Mouse (Mus musculus): ENCODE results near the gene Vmn2r7.

Gene Vmn2r7

DNA sequence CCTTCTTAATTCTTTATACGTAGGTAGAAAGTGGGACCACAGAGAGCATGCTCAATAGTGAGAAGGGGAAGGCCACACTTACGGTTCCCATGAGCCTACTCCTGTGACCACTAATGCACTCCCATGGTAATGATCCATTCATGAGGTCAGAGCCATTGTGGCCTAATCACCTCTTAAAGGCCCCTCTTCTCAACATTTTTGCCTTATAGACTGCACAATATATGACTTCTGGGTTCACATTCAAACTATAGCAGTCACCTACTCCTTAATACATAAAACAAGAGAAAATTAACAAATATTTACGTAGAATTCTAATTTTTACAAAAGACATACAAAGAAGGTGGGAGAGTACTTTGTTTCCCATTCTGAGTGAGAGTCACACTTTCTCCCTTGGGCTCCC is at the start of gene Vmn2r7:
TSS of gene Vmn2r7 (minus strand) at position 101 of the 400 bp plus-strand sequence.
- WGBS = 90% methylated on average over 3 of the region's 3 CpGs

DNA sequence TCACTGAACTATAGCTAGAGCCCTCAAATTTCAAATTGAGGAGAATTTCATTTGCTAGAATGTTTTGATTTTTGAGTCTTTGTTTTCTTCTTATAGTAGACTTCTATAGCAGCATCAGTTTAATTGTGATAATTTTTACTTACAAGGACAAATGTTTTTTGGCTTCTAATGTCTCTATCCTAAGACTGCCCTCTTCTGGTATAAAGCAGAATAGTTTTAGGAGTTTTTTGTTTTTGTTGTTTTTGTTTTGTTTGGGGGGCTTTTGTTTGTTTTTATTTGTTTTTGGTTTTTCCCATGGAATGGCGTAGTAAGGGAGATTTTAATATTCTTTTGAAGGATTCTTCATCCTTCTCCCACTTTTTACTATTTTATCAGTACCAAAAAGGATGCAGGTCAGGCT is 45.2 kb upstream of the Vmn2r7 start:
- WGBS = 61% methylated on average over 1 of the region's 1 CpGs

DNA sequence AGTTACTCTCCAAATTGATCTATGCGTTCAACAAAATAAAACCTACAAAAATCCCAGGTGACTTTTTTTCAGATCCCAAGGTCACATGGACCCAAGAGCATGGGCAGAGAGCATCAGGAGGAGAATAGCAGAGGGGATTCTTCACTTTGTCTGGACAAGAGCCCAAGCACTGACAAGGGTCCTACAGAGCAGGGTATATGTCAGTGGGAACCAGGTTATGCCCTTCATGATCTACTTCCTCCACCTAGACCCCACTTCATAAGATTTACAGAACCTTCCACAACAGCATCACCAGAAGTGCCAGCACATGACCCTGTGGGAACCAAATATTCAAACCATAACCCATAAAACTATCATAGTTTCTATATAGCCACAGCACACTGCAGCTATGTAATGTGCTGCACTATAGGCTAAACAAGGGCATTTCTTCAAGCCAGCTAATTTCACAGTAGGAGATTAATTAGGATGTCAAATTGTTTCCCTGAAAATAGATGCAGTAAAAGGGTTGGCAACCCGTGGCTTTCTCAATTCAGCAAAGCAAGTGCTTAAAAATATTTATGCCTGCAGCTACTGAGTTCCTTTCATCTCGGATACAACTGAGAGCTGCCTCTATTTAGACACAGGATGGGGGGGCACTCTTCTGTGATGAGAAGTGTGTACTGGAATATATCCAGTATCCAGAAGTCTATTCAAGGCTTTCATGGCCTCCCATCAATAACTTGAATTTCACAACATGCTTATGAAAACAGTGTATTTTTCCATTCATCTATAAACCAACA is 33.8 kb upstream of the Vmn2r7 start:
- WGBS = 55% methylated on average over 3 of the region's 3 CpGs

DNA sequence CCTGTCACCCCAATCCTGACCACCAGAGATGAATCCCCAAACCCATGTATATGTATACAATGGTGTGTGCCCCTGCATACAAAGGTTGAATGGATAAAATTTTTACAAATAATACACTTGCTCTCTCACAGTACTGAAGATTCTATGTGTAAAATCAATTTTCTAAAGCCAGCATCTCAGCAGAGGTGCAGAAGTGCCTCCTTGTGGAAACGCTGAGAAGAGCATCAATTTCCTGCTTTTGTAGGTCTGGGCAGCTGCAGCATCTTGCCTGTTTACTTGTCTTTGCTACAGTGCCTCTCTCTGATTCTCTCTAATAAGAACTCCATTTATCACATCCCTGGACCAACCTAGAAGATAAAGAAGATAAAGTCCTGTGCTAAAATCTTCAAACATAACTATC is 32.1 kb upstream of the Vmn2r7 start:
- WGBS = 54% methylated on average over 1 of the region's 1 CpGs

DNA sequence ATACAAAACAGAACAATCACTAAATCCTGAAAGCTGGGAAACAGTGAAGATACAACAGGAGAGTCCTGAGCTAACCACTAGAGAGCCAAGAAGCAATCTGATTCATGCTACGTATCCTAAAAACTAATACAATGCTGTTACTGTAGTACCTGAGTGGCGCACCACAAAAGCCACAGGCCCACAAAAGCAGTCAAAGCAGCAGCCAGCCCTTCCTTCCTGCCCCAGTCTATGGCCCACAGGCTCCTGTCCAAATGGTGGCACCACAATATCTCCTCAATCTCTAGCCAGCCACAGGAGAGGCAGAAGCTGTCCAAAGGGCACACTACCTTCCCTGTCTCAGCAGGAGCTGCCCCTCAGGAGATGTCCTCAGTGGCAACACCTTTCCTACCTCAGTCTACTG is 1.7 kb downstream of the Vmn2r7 start:
- WGBS = 91% methylated on average over 2 of the region's 2 CpGs

DNA sequence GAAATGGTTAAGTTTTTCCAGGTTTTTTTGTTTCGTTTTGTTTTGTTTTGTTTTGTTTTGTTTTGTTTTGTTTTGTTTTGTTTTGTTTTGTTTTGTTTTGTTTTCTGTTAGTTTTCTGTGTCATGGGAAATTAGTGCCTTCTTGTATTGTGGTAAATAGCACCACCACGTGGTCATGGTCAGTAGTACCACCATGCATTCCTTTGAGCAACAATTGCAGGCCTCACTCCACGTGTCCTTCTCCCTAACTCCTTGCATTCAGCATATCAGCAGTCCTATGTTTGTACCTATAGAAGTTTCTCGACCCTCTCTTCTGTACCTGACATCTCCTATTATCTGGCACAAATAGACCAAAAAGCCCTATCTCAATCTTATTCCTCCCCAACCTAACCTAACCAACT is 2.3 kb downstream of the Vmn2r7 start:
- 15% methylated on average over 4 of the region's 4 CpGs for whole genome bisulfite sequencing

DNA sequence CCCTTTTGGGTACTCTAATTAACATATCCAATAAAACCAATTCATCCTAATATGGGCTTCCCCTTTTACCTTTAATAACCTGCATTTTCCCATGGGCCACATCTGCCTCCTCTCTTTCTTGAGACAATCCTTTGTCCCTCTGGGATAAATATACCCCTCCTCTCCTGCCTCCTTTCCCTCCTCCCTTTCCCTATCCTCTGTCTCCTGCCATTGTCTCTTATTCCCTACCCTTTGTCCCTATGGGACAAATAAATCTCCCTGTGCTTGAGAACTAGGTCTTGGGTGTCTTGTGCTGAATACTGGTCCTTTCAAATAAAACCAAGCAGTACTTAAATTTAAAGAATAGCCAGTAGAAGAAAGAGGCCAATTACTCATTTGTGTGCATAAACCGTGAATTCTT is 13.4 kb downstream of the Vmn2r7 start:
- 69% methylated on average over 1 of the region's 1 CpGs for WGBS

DNA sequence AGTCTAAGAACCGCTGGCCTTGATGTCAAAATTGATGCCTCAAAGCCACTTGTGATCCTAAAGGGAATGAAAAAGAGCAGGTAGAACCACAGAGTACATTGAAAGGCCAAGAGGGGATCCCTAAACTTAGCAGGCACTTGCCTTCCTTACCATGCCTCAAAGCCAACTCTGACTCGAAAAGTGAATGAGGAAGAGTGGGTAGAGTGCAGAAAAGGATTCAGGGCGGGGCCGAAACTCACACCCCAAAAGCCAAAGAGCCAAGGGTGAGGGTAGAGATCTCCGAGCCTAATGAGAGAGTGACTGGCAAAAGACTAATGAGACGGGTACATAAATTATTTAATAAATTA is 53.3 kb downstream of the Vmn2r7 start:
- WGBS = 49% methylated on average over 6 of the region's 6 CpGs

DNA sequence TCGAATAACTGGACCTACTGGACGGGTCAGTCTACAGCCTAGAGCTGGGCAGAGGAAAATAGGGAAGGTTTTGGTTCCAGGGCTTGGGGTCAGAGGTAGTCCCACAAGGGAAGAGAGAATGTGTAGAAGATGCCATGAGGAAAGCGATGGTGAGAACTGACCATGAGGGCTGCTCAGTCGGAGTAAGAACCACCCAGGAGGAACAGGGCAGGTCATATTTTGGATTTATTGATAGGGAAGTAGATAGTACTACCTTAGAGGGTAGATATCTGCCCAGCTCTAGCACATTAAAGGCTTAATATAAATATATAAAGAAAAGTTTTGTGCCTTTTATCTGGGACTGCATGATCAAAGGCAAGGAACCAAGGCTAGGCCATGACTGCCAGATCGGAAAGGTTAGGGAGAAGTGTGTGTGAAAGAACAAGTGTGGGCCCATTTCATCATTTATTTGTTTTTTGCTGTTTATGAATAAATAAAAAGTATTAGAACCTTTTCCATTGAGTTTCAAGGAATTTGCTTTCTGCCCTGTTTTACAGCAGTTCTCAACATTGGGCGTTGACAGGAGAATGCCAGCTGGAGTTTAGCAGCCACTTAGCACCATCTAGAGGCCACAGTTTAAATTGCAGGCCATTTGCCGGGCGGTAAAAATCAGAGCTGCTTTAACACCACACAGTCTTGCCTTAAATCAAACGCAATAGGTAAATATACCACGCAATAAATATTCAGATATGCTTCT is 53.9 kb downstream of the Vmn2r7 start:
- WGBS = 51% methylated on average over 10 of the region's 10 CpGs

DNA sequence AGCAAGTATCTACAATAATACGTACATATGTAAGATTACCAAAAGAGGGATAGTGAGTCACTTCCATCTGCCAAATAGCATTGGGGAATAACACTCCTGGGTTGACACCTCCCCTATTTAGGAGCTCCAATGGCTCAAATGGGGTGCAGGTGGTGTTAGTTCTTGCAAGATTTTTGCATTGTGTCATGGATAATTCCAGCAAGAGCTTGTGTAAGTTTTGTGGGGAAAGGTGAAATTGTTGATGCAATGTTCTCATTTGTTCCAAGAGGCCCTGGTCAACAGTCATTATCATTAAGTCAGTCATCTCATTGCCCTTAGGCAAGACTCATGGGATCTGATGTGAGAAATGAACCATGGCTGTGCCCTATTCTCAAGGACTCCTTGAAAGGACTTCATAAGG is 61.7 kb downstream of the Vmn2r7 start:
- WGBS = 82% methylated on average over 1 of the region's 1 CpGs

DNA sequence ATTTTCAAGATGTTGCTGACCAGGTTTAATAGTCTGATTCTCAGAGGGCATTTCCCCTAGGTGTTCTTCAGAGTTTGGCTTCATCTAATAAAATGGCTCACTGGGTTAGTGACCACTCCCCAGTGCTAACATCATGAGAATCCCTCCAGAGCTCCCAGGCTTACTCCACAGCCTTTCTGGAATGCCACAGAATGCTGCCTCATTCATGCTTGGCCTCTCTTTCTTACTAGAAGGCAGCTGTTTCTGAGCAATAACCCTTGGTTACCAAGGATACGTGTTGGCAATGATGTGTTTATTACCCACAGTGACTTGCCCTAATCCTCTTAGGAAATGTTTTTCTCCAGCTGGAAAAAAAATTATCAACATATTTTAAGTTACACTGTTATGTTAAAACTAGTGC is 72.4 kb downstream of the Vmn2r7 start:
- whole genome bisulfite sequencing = 88% methylated on average over 1 of the region's 1 CpGs

DNA sequence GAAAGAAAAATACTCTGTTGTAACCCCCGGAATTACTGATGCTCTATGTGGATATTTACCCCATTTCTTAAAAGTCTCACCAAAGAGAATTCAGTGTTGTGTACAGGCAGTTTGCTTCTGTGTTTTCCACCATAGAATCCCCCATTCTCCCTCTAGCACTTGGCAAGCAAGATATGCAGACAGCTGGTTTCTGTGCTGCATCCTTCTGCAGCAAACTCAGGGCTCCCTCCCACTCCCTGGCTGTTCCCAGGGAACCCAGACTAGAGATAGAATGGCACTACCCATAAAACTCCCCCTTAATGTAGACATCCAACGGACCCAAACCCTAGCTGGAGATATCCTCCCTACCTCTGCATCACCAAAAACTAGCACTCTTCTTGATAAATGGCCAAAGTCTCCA is 88.4 kb downstream of the Vmn2r7 start:
- WGBS = 40% methylated on average over 2 of the region's 2 CpGs

DNA sequence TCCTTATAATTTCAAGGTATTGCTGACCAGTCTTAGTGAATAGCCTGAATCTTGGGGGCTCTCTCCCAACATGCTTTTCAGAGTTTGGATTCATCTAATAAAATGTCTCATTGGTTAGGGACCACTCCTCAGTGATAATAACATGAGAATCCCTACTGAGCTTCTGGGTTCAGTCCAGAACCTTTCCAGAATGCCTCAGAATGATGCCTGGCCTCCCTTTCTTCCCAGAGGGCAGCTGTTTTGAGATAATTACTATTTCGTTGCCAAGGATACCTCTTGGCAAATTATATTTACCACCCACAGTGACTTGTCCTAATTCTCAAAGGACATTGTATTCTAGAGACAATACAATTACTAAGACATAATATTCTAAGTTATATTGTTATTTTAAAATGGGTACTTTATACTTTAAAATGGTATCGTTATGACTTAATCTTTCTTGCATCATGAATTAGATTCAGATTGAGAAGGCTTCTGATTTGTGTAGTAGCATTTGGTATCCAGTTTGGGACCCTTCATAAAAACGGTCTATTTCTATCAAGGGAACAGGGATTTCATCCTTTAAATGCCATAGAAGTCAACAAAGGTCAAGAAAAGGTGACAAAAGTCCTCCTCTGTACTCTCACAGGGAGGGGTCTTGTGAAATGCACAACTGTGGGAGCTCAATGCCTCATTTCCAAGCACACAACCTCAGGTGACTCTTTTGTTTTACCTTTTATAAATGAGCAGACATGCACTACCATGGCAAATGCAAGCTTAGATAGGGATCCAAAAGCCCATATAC is 117.2 kb downstream of the Vmn2r7 start:
- WGBS = 56% methylated on average over 3 of the region's 3 CpGs

DNA sequence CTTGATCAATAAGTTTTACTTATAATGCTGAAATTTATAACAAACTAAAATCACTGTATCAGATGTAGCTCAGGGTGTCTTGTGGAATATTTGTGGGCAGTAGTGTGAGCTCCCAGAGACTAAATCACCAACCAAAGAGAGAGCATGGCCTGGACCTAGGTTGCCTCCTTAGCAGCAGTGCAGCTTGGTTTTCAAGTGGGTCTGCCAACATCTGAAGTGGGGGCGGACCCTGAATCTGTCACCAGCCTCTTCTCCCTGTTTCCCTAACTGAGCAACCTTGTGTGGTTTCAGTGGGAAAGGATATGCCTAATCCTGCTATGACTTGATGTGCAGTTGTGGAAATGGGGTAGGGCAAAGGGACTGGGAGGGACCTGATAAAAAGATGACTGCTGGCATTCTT is 118.8 kb downstream of the Vmn2r7 start:
- WGBS = 74% methylated on average over 1 of the region's 1 CpGs

DNA sequence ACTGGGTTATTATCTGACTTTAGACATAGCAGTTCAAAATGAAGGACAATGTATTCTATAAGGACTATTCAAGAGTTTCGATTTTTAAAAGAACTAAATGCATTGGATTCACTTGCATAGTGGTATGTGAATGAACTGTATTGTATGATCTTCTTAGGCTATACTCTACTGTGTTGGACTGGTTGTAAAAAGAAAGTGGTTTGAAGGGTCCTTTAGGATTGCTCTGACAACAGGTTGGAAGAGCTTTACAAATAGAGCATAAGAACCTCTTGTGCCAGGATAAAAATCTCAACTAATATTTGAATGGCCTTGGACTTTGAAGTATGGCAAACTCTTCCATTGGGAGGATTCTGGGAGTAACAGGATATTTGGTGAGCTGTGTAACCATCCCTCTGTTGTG is 168.5 kb downstream of the Vmn2r7 start:
- WGBS = 87% methylated on average over 1 of the region's 1 CpGs
